Mouse (Mus musculus) olfactory bulb, adult 2 months (tissue): Measurements from ENCODE around the gene Vegfc. TPM values are rescaled to one million over a fixed set of nuclear protein-coding genes. Genes with fewer than 3 reads are reported as not detected.

Source experiments
- H3K27ac ChIP-seq: fragments of 200-500 bp; 2 replicates; pipeline ENCODE4 v1.5.1; 2012; ENCODE audit warnings: low read depth, low read length; ENCODE audit not compliant: insufficient read depth
- H3K4me1 ChIP-seq: fragments of 200-500 bp; 2 replicates; pipeline ENCODE4 v1.6.1; 2012; ENCODE audit warnings: low read length; ENCODE audit not compliant: control insufficient read depth, insufficient read depth
- H3K4me3 ChIP-seq: fragments of 200-500 bp; 2 replicates; pipeline ENCODE4 v1.5.1; 2012; ENCODE audit warnings: mild to moderate bottlenecking, low read depth, low read length, moderate library complexity; ENCODE audit not compliant: insufficient read depth
- CTCF ChIP-seq: fragments of 200-500 bp; IDR thresholded peaks from 2 replicates; pipeline ENCODE4 v1.5.1; 2012; ENCODE audit warnings: low read depth, mild to moderate bottlenecking, low read length, moderate library complexity; ENCODE audit not compliant: insufficient read depth
- POLR2A ChIP-seq: fragments of 200-500 bp; IDR thresholded peaks from 2 replicates; pipeline ENCODE4 v1.6.1; 2012; ENCODE audit warnings: mild to moderate bottlenecking, low read depth, low read length, moderate library complexity; ENCODE audit not compliant: insufficient read depth
- WGBS: fragments of 180-500 bp; shearing (Covaris S2); methylation state at CpG from one replicate; pipeline ENCODE4 v1.1.7; 2018; 5-methylcytosine and 5-hydroxymethylcytosine counted together
- polyA plus RNA-seq: library from polyadenylated mRNA; stranded (reverse); fragments of >200 nt; gene quantifications from 2 replicates; pipeline ENCODE4 v1.2.4, GENCODE M21; 2012; ENCODE audit warnings: low replicate concordance; ENCODE audit not compliant: missing spikeins, insufficient read depth, insufficient read length

Gene Vegfc
- polyA plus RNA-seq, 1 experiment = not detected

- WGBS = 88% methylated on average over 1 of the region's 1 CpGs
- H3K4me3 ChIP-seq = no peak overlapping the region
- H3K27ac ChIP-seq = no peak overlapping the region
- TF ChIP-seq CTCF (no peak), POLR2A (no peak)
- H3K4me1 ChIP-seq = no peaks in the 10 kb centered on the region
These were observed 44.9 kb downstream of the Vegfc start for GRCm38 (mm10) chr8:54122345-54122744.

GRCm38 (mm10) chr8:54130558-54130957 is 53.2 kb downstream of the Vegfc start:
- Histone ChIP-seq H3K4me3 (no peak overlapping the region), H3K27ac (no peak overlapping the region), H3K4me1 (no peaks in the 10 kb centered on the region)
- 85% methylated on average over 2 of the region's 2 CpGs for WGBS
- no peak for TF ChIP-seq CTCF
- TF ChIP-seq POLR2A = no peak

- 46% methylated on average over 4 of the region's 4 CpGs for WGBS
- Histone ChIP-seq H3K4me3 (no peak overlapping the region), H3K4me1 (no peaks in the 10 kb centered on the region), H3K27ac (no peak overlapping the region)
- TF ChIP-seq POLR2A (no peak), CTCF (no peak)
These were observed 75.8 kb downstream of the Vegfc start for GRCm38 (mm10) chr8:54153240-54153639.

DNA sequence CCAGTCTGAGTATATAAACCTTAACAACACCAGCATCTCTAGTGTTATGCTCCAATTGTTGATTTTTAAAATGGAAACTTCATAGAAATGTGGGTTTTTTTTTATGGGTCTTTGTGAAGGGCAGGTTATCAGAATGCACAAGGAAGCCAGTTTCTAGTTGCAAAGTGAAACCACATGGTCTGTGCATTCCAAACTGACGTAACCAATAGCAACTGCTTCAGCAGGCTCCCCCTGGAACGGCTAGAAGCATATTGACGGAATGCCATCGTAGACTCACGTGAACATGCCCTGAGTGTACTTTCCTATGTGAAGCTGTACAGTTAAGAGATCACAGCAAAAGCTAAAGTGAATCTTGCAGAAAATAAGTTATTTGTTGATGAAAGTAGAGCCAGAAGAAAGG is 86.1 kb downstream of the Vegfc start:
- H3K27ac ChIP-seq = no peak overlapping the region
- no peaks in the 10 kb centered on the region for H3K4me1 ChIP-seq
- H3K4me3 ChIP-seq = no peak overlapping the region
- no peak for TF ChIP-seq POLR2A
- no peak for TF ChIP-seq CTCF
- 14% methylated on average over 5 of the region's 5 CpGs for WGBS

GRCm38 (mm10) chr8:54185336-54185735 is 107.9 kb downstream of the Vegfc start:
- Histone ChIP-seq H3K27ac (no peak overlapping the region), H3K4me1 (no peaks in the 10 kb centered on the region), H3K4me3 (no peak overlapping the region)
- WGBS = 82% methylated on average over 2 of the region's 2 CpGs
- TF ChIP-seq CTCF (no peak), POLR2A (no peak)

- Histone ChIP-seq H3K4me1 (no peaks in the 10 kb centered on the region), H3K27ac (no peak overlapping the region), H3K4me3 (no peak overlapping the region)
- 88% methylated on average over 6 of the region's 6 CpGs for WGBS
- TF ChIP-seq CTCF = no peak
- TF ChIP-seq POLR2A = no peak
These were observed 108.5 kb downstream of the Vegfc start for GRCm38 (mm10) chr8:54185927-54186326.

- TF ChIP-seq POLR2A = no peak
- no peak for TF ChIP-seq CTCF
- 87% methylated on average over 2 of the region's 2 CpGs for WGBS
- Histone ChIP-seq H3K4me1 (no peaks in the 10 kb centered on the region), H3K27ac (no peak overlapping the region), H3K4me3 (no peak overlapping the region)
These were observed 138.8 kb downstream of the Vegfc start for GRCm38 (mm10) chr8:54216250-54216649.

DNA sequence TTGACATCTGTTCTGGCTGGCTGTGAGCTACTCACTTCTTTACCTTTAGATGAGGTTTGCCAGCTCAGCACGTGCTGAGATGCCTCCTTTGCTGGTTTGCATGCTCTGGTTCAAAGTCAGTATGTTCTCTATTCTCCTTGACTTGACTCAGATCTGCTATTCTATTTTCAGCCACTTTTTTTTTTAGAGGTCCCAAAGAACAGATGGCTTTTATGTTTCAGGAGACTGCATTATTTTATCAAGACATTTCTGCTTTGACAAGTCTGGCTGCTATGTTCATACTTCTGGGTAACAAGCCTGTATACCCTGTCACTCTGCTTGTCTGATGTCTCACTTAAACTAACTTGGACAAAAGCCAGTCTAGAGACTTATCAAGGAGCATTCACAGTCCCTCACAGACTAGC is 151.4 kb downstream of the Vegfc start:
- no peak overlapping the region for H3K27ac ChIP-seq
- no peak for TF ChIP-seq POLR2A
- no peak for TF ChIP-seq CTCF
- 54% methylated on average over 1 of the region's 1 CpGs for WGBS
- H3K4me1 ChIP-seq = no peaks in the 10 kb centered on the region
- H3K4me3 ChIP-seq = no peak overlapping the region

GRCm38 (mm10) chr8:54230638-54231037 is 153.2 kb downstream of the Vegfc start:
- H3K4me1 ChIP-seq = no peaks in the 10 kb centered on the region
- H3K4me3 ChIP-seq = no peak overlapping the region
- WGBS = 91% methylated on average over 1 of the region's 1 CpGs
- no peak overlapping the region for H3K27ac ChIP-seq
- no peak for TF ChIP-seq POLR2A

DNA sequence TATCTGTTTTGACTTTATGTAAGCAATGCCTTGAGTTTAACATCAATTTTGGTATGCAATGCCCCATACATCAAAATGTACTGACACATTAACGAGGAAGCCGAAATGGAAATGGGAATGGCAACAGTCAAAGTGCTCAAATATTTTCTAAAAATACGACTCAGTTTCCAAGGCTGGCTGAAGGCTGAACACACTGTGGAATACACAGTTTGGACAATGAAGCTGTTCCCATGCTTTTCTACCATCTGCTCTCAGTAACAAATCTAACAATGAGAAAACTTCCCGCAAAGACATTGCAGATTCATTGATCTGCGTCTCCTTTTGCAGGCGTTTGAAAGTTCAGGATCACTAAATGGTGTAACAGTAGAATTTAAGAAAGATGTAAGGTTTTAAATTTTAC is 155.9 kb downstream of the Vegfc start:
- Histone ChIP-seq H3K4me1 (no peaks in the 10 kb centered on the region), H3K4me3 (no peak overlapping the region), H3K27ac (no peak overlapping the region)
- TF ChIP-seq CTCF = no peak
- TF ChIP-seq POLR2A = no peak
- WGBS = 94% methylated on average over 6 of the region's 6 CpGs
